Mouse (Mus musculus) spleen, adult 2 months (tissue): ENCODE measurements around the gene Hspb7.

Experiments used
- CTCF ChIP-seq: fragments of 200-500 bp; IDR thresholded peaks from 2 replicates; pipeline ENCODE4 v1.5.1; 2011; ENCODE audit warnings: mild to moderate bottlenecking, inconsistent platforms; ENCODE audit not compliant: insufficient read depth, insufficient read length, insufficient replicate concordance; ENCODE audit errors: extremely low read depth
- POLR2A ChIP-seq: fragments of 200-500 bp; IDR thresholded peaks from 2 replicates; pipeline ENCODE4 v1.6.1; 2011; ENCODE audit warnings: low read depth, low read length, inconsistent platforms

DNA sequence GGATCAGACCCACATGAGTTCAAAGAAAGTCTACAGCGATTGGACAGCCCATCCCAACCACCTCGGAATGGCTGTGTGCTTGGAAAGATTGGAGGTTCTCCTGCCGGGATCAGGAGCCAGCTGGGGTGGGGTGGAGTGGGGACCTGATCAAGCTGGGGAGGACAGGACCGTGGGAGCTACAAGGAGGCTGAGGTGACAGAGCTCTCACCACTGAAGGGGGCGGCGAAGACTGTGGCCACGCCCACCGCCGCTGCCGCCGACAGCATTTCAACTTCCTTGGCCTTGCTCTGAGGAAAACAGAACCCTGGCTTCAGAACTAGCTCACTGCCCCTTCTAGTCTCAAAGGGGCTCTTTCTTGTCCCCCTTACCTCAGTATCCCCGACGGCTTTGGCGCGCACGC is 25.8 kb upstream of the Hspb7 start:
- TF ChIP-seq POLR2A (no peak), CTCF (no peak)
